Mouse (Mus musculus): ENCODE results near the gene Ppp2r5c. TPM values are rescaled to one million over a fixed set of nuclear protein-coding genes. Genes with fewer than 3 reads are reported as not detected.

The Ppp2r5c gene
- total and polyA plus RNA-seq, 3 experiments: 72.0 to 100.0 (median 93.9) TPM

DNA sequence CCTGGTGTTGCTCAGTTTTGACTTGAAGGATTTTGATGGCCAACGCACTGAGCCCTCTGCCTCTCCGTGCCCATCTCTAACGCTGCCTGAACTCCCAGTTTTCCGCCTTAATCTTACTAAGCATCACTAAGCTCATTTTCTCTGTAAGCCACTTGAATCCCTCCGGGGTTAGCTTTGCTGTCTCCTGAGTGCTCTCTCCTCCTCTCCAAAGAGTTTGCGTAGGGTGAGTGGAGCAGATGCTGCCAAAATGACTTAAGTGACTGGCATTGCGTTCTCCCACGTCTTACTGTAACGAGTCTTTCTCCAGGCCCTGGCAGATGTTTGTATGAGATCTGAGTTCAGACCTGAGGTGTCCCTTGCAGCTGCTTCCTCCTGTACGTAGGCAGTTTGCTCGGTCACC lies 183.1 kb downstream of the Ppp2r5c start:
- no peaks in the 10 kb centered on the region for H3K9me3 ChIP-seq (replicated peaks; ENCODE audit: insufficient read depth, low read length)
- H3K79me2 ChIP-seq (ENCODE audit: control insufficient read depth, insufficient read depth, low read length, poor library complexity): no peaks in the 10 kb centered on the region
- TF ChIP-seq NELFE (IDR thresholded peaks at IDR 0.05; ENCODE audit: low read depth, low read length): no peak
- TF ChIP-seq CHD2 (IDR thresholded peaks at IDR 0.05; ENCODE audit: low read length): no peak
- no peak for TF ChIP-seq RCOR1 (IDR thresholded peaks at IDR 0.05; ENCODE audit: low read depth, low read length)
- TF ChIP-seq GABPA (IDR thresholded peaks at IDR 0.05; ENCODE audit: low read depth, low read length): no peak
- TF ChIP-seq MYC (IDR thresholded peaks at IDR 0.05; ENCODE audit: low read depth, low read length): no peak
- no peak for TF ChIP-seq POLR2AphosphoS5 (IDR thresholded peaks at IDR 0.05; ENCODE audit: borderline replicate concordance, low read depth, low read length)
- TF ChIP-seq KAT2A (conservative IDR thresholded peaks at IDR 0.05; ENCODE audit: low read depth, low read length): no peak
- no peak for TF ChIP-seq MEF2A (IDR thresholded peaks at IDR 0.05; ENCODE audit: extremely low read depth, insufficient replicate concordance, low read depth, low read length, poor library complexity, severe bottlenecking)
- no peak for TF ChIP-seq NRF1 (IDR thresholded peaks at IDR 0.05; ENCODE audit: insufficient read depth, low read depth, low read length, poor library complexity, severe bottlenecking)
- TF ChIP-seq ZMIZ1 (IDR thresholded peaks at IDR 0.05; ENCODE audit: low read depth, low read length): no peak
- TF ChIP-seq ZC3H11A (IDR thresholded peaks at IDR 0.05; ENCODE audit: low read depth, low read length): no peak
- TF ChIP-seq HCFC1 (IDR thresholded peaks at IDR 0.05; ENCODE audit: low read depth, low read length): no peak
- TF ChIP-seq MAX (IDR thresholded peaks at IDR 0.05; ENCODE audit: low read length): no peak
- no peak for TF ChIP-seq GATA1 (IDR thresholded peaks at IDR 0.05; ENCODE audit: low read depth, low read length)
- no peak for TF ChIP-seq RAD21 (IDR thresholded peaks at IDR 0.05; ENCODE audit: low read depth, low read length)
- TF ChIP-seq POLR2A (IDR thresholded peaks at IDR 0.05; ENCODE audit: control insufficient read depth in 1 of 2, insufficient read depth in 1 of 2, low read depth in 1 of 2, low read length in 2 of 2, poor library complexity in 1 of 2): no peak
- no peak for TF ChIP-seq MAZ (IDR thresholded peaks at IDR 0.05; ENCODE audit: low read depth, low read length)
- TF ChIP-seq MYB (IDR thresholded peaks at IDR 0.05; ENCODE audit: low read depth, low read length): no peak
- no peaks in the 10 kb centered on the region for H3K27me3 ChIP-seq (ENCODE audit: control insufficient read depth in 1 of 2, insufficient read depth in 2 of 2, low read length in 2 of 2)
- no peak overlapping the region for H3K4me3 ChIP-seq (ENCODE audit: control insufficient read depth in 1 of 2, insufficient read depth in 1 of 2, low read depth in 2 of 2, low read length in 2 of 2)
- DNase-seq (ENCODE audit: low read depth, low spot score): no peak
- H3K4me1 ChIP-seq (ENCODE audit: control insufficient read depth in 1 of 2, insufficient read depth in 2 of 2, low read length in 2 of 2): no peaks in the 10 kb centered on the region
- no peak overlapping the region for H3K9ac ChIP-seq (ENCODE audit: control insufficient read depth, low read depth, low read length, poor library complexity, severe bottlenecking)
- peaks cover 0 to 24% of the 10 kb centered on the region in 2 experiments; a peak in 2 of 4 replicates for H3K36me3 ChIP-seq (ENCODE audit: control insufficient read depth in 1 of 2, insufficient read depth in 2 of 2, low read length in 2 of 2)
- no peak overlapping the region for H3K27ac ChIP-seq (ENCODE audit: control insufficient read depth, low read depth, low read length)

Other genes with a start within 250 kb of the Ppp2r5c start
- not detected in 2 replicates for gene Dio3, start 168.1 kb upstream of the Ppp2r5c start, total RNA-seq (2012; rRNA removed)
- gene Dio3, start 168.1 kb upstream of the Ppp2r5c start, polyA plus RNA-seq (2012; ENCODE audit: insufficient read depth in 1 of 2, insufficient read length in 2 of 2, low read depth in 1 of 2, low replicate concordance in 2 of 2, missing spikeins in 1 of 2): not detected
- 98.2 and 101 TPM in 2 replicates for gene Dync1h1, start 154.3 kb downstream of the Ppp2r5c start, total RNA-seq (2012; rRNA removed)
- gene Dync1h1, start 154.3 kb downstream of the Ppp2r5c start, polyA plus RNA-seq (2012; ENCODE audit: insufficient read depth in 1 of 2, insufficient read length in 2 of 2, low read depth in 1 of 2, low replicate concordance in 2 of 2, missing spikeins in 1 of 2): 100 to 1,000 TPM; 157 to 230 TPM
- gene 1700001K19Rik, start 235.5 kb downstream of the Ppp2r5c start, total RNA-seq (2012; rRNA removed): not detected in 2 replicates
- under 1 TPM in 1 of 2 experiments, not detected in 1; 0.29 TPM for gene 1700001K19Rik, start 235.5 kb downstream of the Ppp2r5c start, polyA plus RNA-seq (2012; ENCODE audit: insufficient read depth in 1 of 2, insufficient read length in 2 of 2, low read depth in 1 of 2, low replicate concordance in 2 of 2, missing spikeins in 1 of 2)

Data from MEL (cell line).